Mouse (Mus musculus): ENCODE results near the gene Strip1.
"Not testable (repeated sequence)": the region's sequence is repeated elsewhere in the genome, so short reads cannot be mapped to it uniquely, and the experiment has no call there.

Strip1 gene

GRCm38 (mm10) chr3:107631523-107631958 is at the start of gene Strip1:
TSS of gene Strip1 (minus strand) at chr3:107631694.
- in situ Hi-C loops (cut with MboI; ENCODE audit: unreplicated experiment in 2 of 2): no loop called here

- in situ Hi-C loops (cut with MboI; ENCODE audit: unreplicated experiment in 2 of 2): loop anchor here in 1 of 2 experiments (5.0 to 25.0 kb wide), 2 partner anchors 54 to 456 kb away; partner anchors contain the start of gene Gnai3
Measured at GRCm38 (mm10) chr3:107680790-107681576, 49.5 kb upstream of the Strip1 start.

- in situ Hi-C loops (cut with MboI; ENCODE audit: unreplicated experiment in 2 of 2): no loop called here
Measured at GRCm38 (mm10) chr3:107671509-107671908, 40.0 kb upstream of the Strip1 start.

- in situ Hi-C loops (cut with MboI; ENCODE audit: unreplicated experiment in 2 of 2): no loop called here
Measured at GRCm38 (mm10) chr3:107670500-107670899, 39.0 kb upstream of the Strip1 start.

- in situ Hi-C loops (cut with MboI; ENCODE audit: unreplicated experiment in 2 of 2): no loop called here
Measured at GRCm38 (mm10) chr3:107668786-107669185, 37.3 kb upstream of the Strip1 start.

GRCm38 (mm10) chr3:107667426-107667825 is 35.9 kb upstream of the Strip1 start:
- in situ Hi-C loops (cut with MboI; ENCODE audit: unreplicated experiment in 2 of 2): no loop called here

GRCm38 (mm10) chr3:107664641-107665040 is 33.1 kb upstream of the Strip1 start:
- in situ Hi-C loops (cut with MboI; ENCODE audit: unreplicated experiment in 2 of 2): no loop called here

- in situ Hi-C loops (cut with MboI; ENCODE audit: unreplicated experiment in 2 of 2): loop anchor here in 1 of 2 experiments (5.0 kb wide), 1 partner anchor 203 kb away; no protein-coding TSS in a partner anchor
Measured at GRCm38 (mm10) chr3:107659000-107659399, 27.5 kb upstream of the Strip1 start.

- in situ Hi-C loops (cut with MboI; ENCODE audit: unreplicated experiment in 2 of 2): loop anchor here in 1 of 2 experiments (5.0 kb wide), 1 partner anchor 205 kb away; no protein-coding TSS in a partner anchor
Measured at GRCm38 (mm10) chr3:107656888-107657287, 25.4 kb upstream of the Strip1 start.

GRCm38 (mm10) chr3:107656151-107656550 is 24.7 kb upstream of the Strip1 start:
- in situ Hi-C loops (cut with MboI; ENCODE audit: unreplicated experiment in 2 of 2): loop anchor here in 1 of 2 experiments (5.0 kb wide), 1 partner anchor 206 kb away; no protein-coding TSS in a partner anchor

- in situ Hi-C loops (cut with MboI; ENCODE audit: unreplicated experiment in 2 of 2): loop anchor here in 1 of 2 experiments (5.0 kb wide), 1 partner anchor 207 kb away; no protein-coding TSS in a partner anchor
Measured at GRCm38 (mm10) chr3:107655491-107655890, 24.0 kb upstream of the Strip1 start.

GRCm38 (mm10) chr3:107654861-107655260 is 23.4 kb upstream of the Strip1 start:
- in situ Hi-C loops (cut with MboI; ENCODE audit: unreplicated experiment in 2 of 2): loop anchor here in 1 of 2 experiments (5.0 kb wide), 1 partner anchor 207 kb away; no protein-coding TSS in a partner anchor

GRCm38 (mm10) chr3:107652968-107653367 is 21.5 kb upstream of the Strip1 start:
- in situ Hi-C loops (cut with MboI; ENCODE audit: unreplicated experiment in 2 of 2): no loop called here

- in situ Hi-C loops (cut with MboI; ENCODE audit: unreplicated experiment in 2 of 2): not testable (repeated sequence)
Measured at GRCm38 (mm10) chr3:107650276-107650675, 18.8 kb upstream of the Strip1 start.

GRCm38 (mm10) chr3:107646947-107647346 is 15.5 kb upstream of the Strip1 start:
- in situ Hi-C loops (cut with MboI; ENCODE audit: unreplicated experiment in 2 of 2): no loop called here

- in situ Hi-C loops (cut with MboI; ENCODE audit: unreplicated experiment in 2 of 2): no loop called here
Measured at GRCm38 (mm10) chr3:107637606-107638172, 6.2 kb upstream of the Strip1 start.

GRCm38 (mm10) chr3:107636236-107636635 is 4.7 kb upstream of the Strip1 start:
- in situ Hi-C loops (cut with MboI; ENCODE audit: unreplicated experiment in 2 of 2): no loop called here

GRCm38 (mm10) chr3:107635836-107636235 is 4.3 kb upstream of the Strip1 start:
- in situ Hi-C loops (cut with MboI; ENCODE audit: unreplicated experiment in 2 of 2): no loop called here

GRCm38 (mm10) chr3:107633906-107634305 is 2.4 kb upstream of the Strip1 start:
- in situ Hi-C loops (cut with MboI; ENCODE audit: unreplicated experiment in 2 of 2): no loop called here

- in situ Hi-C loops (cut with MboI; ENCODE audit: unreplicated experiment in 2 of 2): no loop called here
Measured at GRCm38 (mm10) chr3:107632786-107633185, 1.3 kb upstream of the Strip1 start.

All from v-Abl transformed pro-B cells (cell line).